Mouse (Mus musculus) CH12.LX (cell line): Measurements from ENCODE around the gene Sesn2. TPM values are rescaled to one million over a fixed set of nuclear protein-coding genes. Genes with fewer than 3 reads are reported as not detected.

Experiments
- DNase-seq: peaks from one replicate; pipeline ENCODE4 v3.0.0-alpha.2; 2013; ENCODE audit errors: extremely low read depth
- H3K27ac ChIP-seq: 2 replicates; pipeline ENCODE4 v1.5.1; 2012; ENCODE audit warnings: low read depth, mild to moderate bottlenecking, control low read depth, moderate library complexity; ENCODE audit not compliant: insufficient read depth
- H3K27me3 ChIP-seq: replicated peaks from 2 replicates; pipeline ENCODE3; 2012; ENCODE audit warnings: inconsistent platforms
- H3K36me3 ChIP-seq, 2 experiments: replicated peaks in 1 of 2; 2 replicates each; pipeline versions ENCODE3 to v1.6.1; 2012; ENCODE audit warnings: inconsistent platforms in 1 of 2, low read length in 1 of 2, mild to moderate bottlenecking in 1 of 2, mixed read lengths in 1 of 2, moderate library complexity in 1 of 2; ENCODE audit not compliant: control insufficient read depth in 1 of 2, insufficient read depth in 1 of 2
- H3K4me1 ChIP-seq, 2 experiments: 2 replicates each; pipeline ENCODE4 v1.6.1; 2012; ENCODE audit warnings: inconsistent platforms in 1 of 2, moderate library complexity in 1 of 2; ENCODE audit not compliant: insufficient read depth in 2 of 2, control insufficient read depth in 1 of 2
- H3K4me2 ChIP-seq: 2 replicates; pipeline ENCODE4 v1.6.1; 2012; ENCODE audit warnings: low read depth, mild to moderate bottlenecking, control low read depth; ENCODE audit not compliant: poor library complexity, insufficient read depth, severe bottlenecking
- H3K4me3 ChIP-seq, 3 experiments: fragments of 150-350 bp in 1 of 3; sonication (generic) in 1 of 3; replicated peaks in 1 of 3; 2 replicates each; pipeline versions ENCODE3 to v1.5.1; 2011 to 2012; ENCODE audit warnings: low read depth in 2 of 3, low read length in 2 of 3, mild to moderate bottlenecking in 2 of 3, moderate library complexity in 2 of 3, control low read depth in 1 of 3, improper control_type of control experiment in 1 of 3, inconsistent platforms in 1 of 3, mixed read lengths in 1 of 3; ENCODE audit not compliant: poor library complexity in 1 of 3
- H3K79me2 ChIP-seq: replicated peaks from 2 replicates; pipeline ENCODE4 v1.6.1; 2012; ENCODE audit warnings: mild to moderate bottlenecking, moderate library complexity; ENCODE audit not compliant: control insufficient read depth, poor library complexity, insufficient read depth, severe bottlenecking; ENCODE audit errors: extremely low read depth
- H3K9ac ChIP-seq: 2 replicates; pipeline ENCODE4 v1.6.1; 2012; ENCODE audit warnings: low read depth, mild to moderate bottlenecking, control low read depth, moderate library complexity; ENCODE audit not compliant: insufficient read depth
- H3K9me3 ChIP-seq: replicated peaks from 2 replicates; pipeline ENCODE3; 2012; ENCODE audit warnings: low read length, inconsistent platforms, mixed read lengths
- CHD1 ChIP-seq: IDR thresholded peaks from 2 replicates; pipeline ENCODE4 v1.6.1; 2012; ENCODE audit warnings: low read depth, low read length, improper control_type of control experiment, inconsistent platforms
- CTCF ChIP-seq, 2 experiments: IDR thresholded peaks in 1 of 2; conservative IDR thresholded peaks in 1 of 2; 2 replicates each; pipeline ENCODE4 v1.5.1; 2011 to 2012; ENCODE audit warnings: low read depth in 2 of 2, low read length in 2 of 2, improper control_type of control experiment in 1 of 2, inconsistent platforms in 1 of 2, mild to moderate bottlenecking in 1 of 2, moderate library complexity in 1 of 2
- E2F4 ChIP-seq: IDR thresholded peaks from 2 replicates; pipeline ENCODE4 v1.6.1; 2011; ENCODE audit warnings: low read depth, low read length, improper control_type of control experiment; ENCODE audit not compliant: insufficient replicate concordance
- ELF1 ChIP-seq: IDR thresholded peaks from 2 replicates; pipeline ENCODE4 v1.6.1; 2014; ENCODE audit warnings: low read depth, mild to moderate bottlenecking, inconsistent platforms, low read length, improper control_type of control experiment
- EP300 ChIP-seq: IDR thresholded peaks from 2 replicates; pipeline ENCODE4 v1.6.1; 2011; ENCODE audit warnings: low read length, improper control_type of control experiment
- GABPA ChIP-seq: IDR thresholded peaks from 2 replicates; pipeline ENCODE4 v1.6.1; 2012; ENCODE audit warnings: low read depth, low read length, improper control_type of control experiment, inconsistent platforms; ENCODE audit not compliant: insufficient replicate concordance
- KAT2A ChIP-seq: IDR thresholded peaks from 2 replicates; pipeline ENCODE4 v1.6.1; 2012; ENCODE audit warnings: low read length, improper control_type of control experiment, inconsistent platforms; ENCODE audit not compliant: insufficient replicate concordance
- MAFK ChIP-seq: IDR thresholded peaks from 2 replicates; pipeline ENCODE4 v1.6.1; 2011; ENCODE audit warnings: low read length, improper control_type of control experiment; ENCODE audit not compliant: insufficient replicate concordance
- MAZ ChIP-seq: IDR thresholded peaks from 2 replicates; pipeline ENCODE4 v1.6.1; 2012; ENCODE audit warnings: low read depth, mild to moderate bottlenecking, inconsistent platforms, low read length, improper control_type of control experiment, moderate library complexity
- MEF2A ChIP-seq: IDR thresholded peaks from 2 replicates; pipeline ENCODE4 v1.6.1; 2014; ENCODE audit warnings: low read depth, mild to moderate bottlenecking, inconsistent platforms, low read length, improper control_type of control experiment, borderline replicate concordance
- PAX5 ChIP-seq: IDR thresholded peaks from 2 replicates; pipeline ENCODE4 v1.6.1; 2012; ENCODE audit warnings: low read length, inconsistent platforms, mixed read lengths
- POLR2A ChIP-seq: IDR thresholded peaks from 2 replicates; pipeline ENCODE4 v1.6.1; 2011; ENCODE audit warnings: low read depth, mild to moderate bottlenecking, improper control_type of control experiment, low read length
- RAD21 ChIP-seq: IDR thresholded peaks from 2 replicates; pipeline ENCODE4 v1.6.1; 2011; ENCODE audit warnings: low read depth, mild to moderate bottlenecking, low read length, improper control_type of control experiment, moderate library complexity
- RCOR1 ChIP-seq: conservative IDR thresholded peaks from 2 replicates; pipeline ENCODE4 v1.6.1; 2012; ENCODE audit warnings: low read depth, mild to moderate bottlenecking, inconsistent platforms, low read length, improper control_type of control experiment
- SMC3 ChIP-seq: IDR thresholded peaks from 2 replicates; pipeline ENCODE4 v1.6.1; 2011; ENCODE audit warnings: low read depth, low read length, improper control_type of control experiment
- TBP ChIP-seq: conservative IDR thresholded peaks from 2 replicates; pipeline ENCODE4 v1.6.1; 2011; ENCODE audit warnings: low read depth, low read length, improper control_type of control experiment
- TCF12 ChIP-seq: IDR thresholded peaks from 2 replicates; pipeline ENCODE4 v1.6.1; 2014; ENCODE audit warnings: low read depth, mild to moderate bottlenecking, inconsistent platforms, low read length, improper control_type of control experiment
- USF2 ChIP-seq: conservative IDR thresholded peaks from 2 replicates; pipeline ENCODE4 v1.6.1; 2011; ENCODE audit warnings: low read depth, low read length, improper control_type of control experiment
- ZC3H11A ChIP-seq: IDR thresholded peaks from 2 replicates; pipeline ENCODE4 v1.6.1; 2012; ENCODE audit warnings: low read depth, mild to moderate bottlenecking, inconsistent platforms, low read length, improper control_type of control experiment
- ZMIZ1 ChIP-seq: IDR thresholded peaks from 2 replicates; pipeline ENCODE4 v1.6.1; 2012; ENCODE audit warnings: low read depth, mild to moderate bottlenecking, inconsistent platforms, low read length, improper control_type of control experiment
- dilution Hi-C: fragments of 300-500 bp; cut with MboI; formaldehyde crosslinking; loops from 2 replicates; pipeline ENCODE4 v1.14.3; 2020; ENCODE audit warnings: low sequenced_read_pairs; ENCODE audit not compliant: extremely low pct_unique_long_range_greater_than_20kb, extremely low pct_ligation_motif_present
- in situ Hi-C: fragments of 300-500 bp; cut with MboI; formaldehyde crosslinking; loops from 3 replicates; pipeline ENCODE4 v1.14.3; 2019; ENCODE audit warnings: low sequenced_read_pairs, low pct_ligation_motif_present, low pct_unique_long_range_greater_than_20kb, mixed read lengths
- polyA plus RNA-seq: library from polyadenylated mRNA; unstranded; fragments of >175 nt; gene quantifications from 2 replicates; pipeline ENCODE4 v1.2.1, GENCODE M21; 2012; ENCODE audit warnings: low read depth; ENCODE audit not compliant: insufficient read length
- total RNA-seq, 2 experiments: library from RNA; depleted of rRNA; stranded (reverse); fragments of 300-350 nt in 1 of 2; fragments of >200 nt in 1 of 2; gene quantifications; 2 replicates each; pipeline ENCODE4 v1.2.3; 2012 to 2014

Gene Sesn2
- total and polyA plus RNA-seq, 3 experiments, result 35.6 to 68.1 (median 40.1) TPM

- H3K9ac ChIP-seq, result no peak overlapping the region
- no peak for DNase-seq
- H3K27me3 ChIP-seq, result no peaks in the 10 kb centered on the region
- no peaks in the 10 kb centered on the region for H3K9me3 ChIP-seq
- H3K27ac ChIP-seq, result no peak overlapping the region
- H3K79me2 ChIP-seq, result no peaks in the 10 kb centered on the region; the same call in 1 of the 2 replicates
- in situ Hi-C loops (no loop called here), dilution Hi-C loops (no loop called here)
- H3K4me1 ChIP-seq, result peaks cover 0 to 6% of the 10 kb centered on the region in 2 experiments; a peak in 2 of 4 replicates
- no peak overlapping the region for H3K4me2 ChIP-seq
- H3K36me3 ChIP-seq, result no peaks in the 10 kb centered on the region
- H3K4me3 ChIP-seq, result no peak overlapping the region
- TF ChIP-seq PAX5 (no peak), ELF1 (no peak), MEF2A (no peak), GABPA (no peak), RCOR1 (no peak), KAT2A (no peak), CTCF (conservative IDR thresholded peaks at IDR 0.05 in 1 of 2, IDR thresholded peaks at IDR 0.05 in 1 of 2; ENCODE audit: low read depth in 2 of 2, low read length in 2 of 2) (no peak), EP300 (no peak), POLR2A (no peak), RAD21 (no peak), E2F4 (no peak), TBP (no peak), CHD1 (no peak), ZMIZ1 (no peak), SMC3 (no peak)
Measured at GRCm38 (mm10) chr4:132473411-132473810, 36.9 kb downstream of the Sesn2 start.

GRCm38 (mm10) chr4:132469873-132470272 is 40.4 kb downstream of the Sesn2 start:
- H3K79me2 ChIP-seq, result no peaks in the 10 kb centered on the region; the same call in 1 of the 2 replicates
- no peak for DNase-seq
- no peak for TF ChIP-seq TCF12
- TF ChIP-seq RAD21, result no peak
- TF ChIP-seq MAFK, result no peak
- no peak for TF ChIP-seq MAZ
- TF ChIP-seq ZC3H11A, result no peak
- no peak for TF ChIP-seq USF2
- TF ChIP-seq CTCF (conservative IDR thresholded peaks at IDR 0.05 in 1 of 2, IDR thresholded peaks at IDR 0.05 in 1 of 2; ENCODE audit: low read depth in 2 of 2, low read length in 2 of 2), result no peak
- TF ChIP-seq, all 38 proteins: peak for 0
- no peaks in the 10 kb centered on the region for H3K36me3 ChIP-seq
- dilution Hi-C loops, result no loop called here
- H3K9ac ChIP-seq, result no peak overlapping the region
- in situ Hi-C loops, result no loop called here
- no peak overlapping the region for H3K4me2 ChIP-seq
- H3K9me3 ChIP-seq, result no peaks in the 10 kb centered on the region
- no peak overlapping the region for H3K4me3 ChIP-seq
- no peak overlapping the region for H3K27ac ChIP-seq
- peaks cover 0 to 6% of the 10 kb centered on the region in 2 experiments; a peak in 2 of 4 replicates for H3K4me1 ChIP-seq
- no peaks in the 10 kb centered on the region for H3K27me3 ChIP-seq
